Comparison of ENCODE assay signal across 11 mouse cellular contexts in genomic region chr1:92707917-92708897, GRCm38 (mm10). TPM values are rescaled to one million over a fixed set of nuclear protein-coding genes. Genes with fewer than 3 reads are reported as not detected.
DNase-seq lines count a peak whose midpoint lies in the region; ATAC-seq and TF ChIP-seq lines count a peak whose summit lies in the region.
"Had no signal": no experiment of that assay in that cellular context is flagged by ENCODE, and none has a peak within 500 bp of the region (broad histone marks: within the 10 kb centered on the region; RNA-seq: fewer than 3 reads in every experiment).

No protein-coding gene starts in this region.

- ATAC-seq in heart, postnatal 0 days (ENCODE audit: insufficient read depth, low read depth), result no peak
- 0 out of 2 replicates have a peak, but pooled peaks have one; percentile 28 for ATAC-seq in intestine, embryonic 15.5 days

- H3K4me1 ChIP-seq in heart, postnatal 0 days (ENCODE audit: control insufficient read depth, insufficient read depth), result peaks cover 22% of the 10 kb centered on the region
- peaks cover 0 to 8% of the 10 kb centered on the region in 2 experiments; a peak in 2 of 4 replicates for H3K4me1 ChIP-seq in ES-E14 (ENCODE audit: control insufficient read depth in 2 of 2, insufficient read depth in 2 of 2, low read length in 2 of 2, poor library complexity in 1 of 2)
- H3K4me1 ChIP-seq in intestine, embryonic 15.5 days (replicated peaks), result 0 out of 2 replicates have a peak, but pooled peaks cover 8% of the 10 kb centered on the region

- H3K9ac ChIP-seq in heart, postnatal 0 days (replicated peaks; ENCODE audit: low read depth, low read length), result no peak overlapping the region
- no peak overlapping the region for H3K9ac ChIP-seq in ES-E14 (ENCODE audit: insufficient read depth, low read depth, low read length, poor library complexity, severe bottlenecking)
- no peak overlapping the region for H3K9ac ChIP-seq in intestine, embryonic 15.5 days
- H3K9ac ChIP-seq: liver, embryonic 15.5 days had no signal

- H3K9me3 ChIP-seq in heart, postnatal 0 days (replicated peaks; ENCODE audit: control insufficient read depth, low read length), result no peaks in the 10 kb centered on the region
- no peaks in the 10 kb centered on the region for H3K9me3 ChIP-seq in ES-E14 (ENCODE audit: control insufficient read depth, insufficient read depth, low read depth, low read length)
- H3K9me3 ChIP-seq in intestine, embryonic 15.5 days, result no peaks in the 10 kb centered on the region
- H3K9me3 ChIP-seq: hindbrain, embryonic 10.5 days; liver, embryonic 15.5 days had no signal

- intact Hi-C loops in heart, postnatal 25 days (cut with DNase I), result no loop called here

- H3K27me3 ChIP-seq in heart, postnatal 0 days (ENCODE audit: control insufficient read depth, insufficient read depth, low read length), result no peaks in the 10 kb centered on the region
- no peaks in the 10 kb centered on the region for H3K27me3 ChIP-seq in intestine, embryonic 15.5 days (replicated peaks)
- H3K27me3 ChIP-seq: liver, embryonic 15.5 days had no signal

- in situ Hi-C loops in ES-E14 (cut with MboI; ENCODE audit: low sequenced_read_pairs in 2 of 2, unreplicated experiment in 2 of 2), result no loop called here

- no peak overlapping the region for H3K4me2 ChIP-seq in heart, postnatal 0 days (ENCODE audit: low read depth, low read length)
- H3K4me2 ChIP-seq in intestine, embryonic 15.5 days (replicated peaks), result no peak overlapping the region
- H3K4me2 ChIP-seq: liver, embryonic 15.5 days had no signal

- DNase-seq in heart, postnatal 0 days (ENCODE audit: low spot score), result no peak
- DNase-seq in heart, postnatal 25 days (ENCODE audit: low spot score), result no peak
- DNase-seq in 3T3-L1 (ENCODE audit: low read depth, low spot score) (peak; percentile 64), ES-E14 (ENCODE audit: low read depth, low spot score) (peak; percentile 56)
- no peak for DNase-seq in right cerebral cortex, postnatal 25 days
- no peak for DNase-seq in frontal cortex, postnatal 14 days (ENCODE audit: low spot score in 2 of 2)
- DNase-seq in ovary, adult 18-20 months (ENCODE audit: low spot score), result no peak
- DNase-seq: adrenal gland, postnatal 25 days had no signal

- no peak for TF ChIP-seq EP300 in heart, postnatal 0 days (IDR thresholded peaks at IDR 0.05; ENCODE audit: low read depth)

- no peak overlapping the region for H3K4me3 ChIP-seq in heart, postnatal 0 days (ENCODE audit: low read depth, low read length)
- no peak overlapping the region for H3K4me3 ChIP-seq in ES-E14 (ENCODE audit: insufficient read depth in 1 of 2, low read depth in 1 of 2, low read length in 2 of 2, poor library complexity in 1 of 2, severe bottlenecking in 1 of 2)
- no peak overlapping the region for H3K4me3 ChIP-seq in intestine, embryonic 15.5 days (replicated peaks)
- H3K4me3 ChIP-seq: hindbrain, embryonic 10.5 days; liver, embryonic 15.5 days had no signal

- no peak overlapping the region for H3K27ac ChIP-seq in heart, postnatal 0 days (ENCODE audit: low read depth)
- no peak overlapping the region for H3K27ac ChIP-seq in ES-E14 (ENCODE audit: insufficient read depth, low read depth, low read length, poor library complexity, severe bottlenecking)
- peak overlapping the region; percentile 70; the same call in 1 of the 2 replicates for H3K27ac ChIP-seq in intestine, embryonic 15.5 days
- H3K27ac ChIP-seq: hindbrain, embryonic 10.5 days; liver, embryonic 15.5 days had no signal

- peak; percentile 30 for TF ChIP-seq CTCF in heart, postnatal 0 days (IDR thresholded peaks at IDR 0.05; ENCODE audit: low read depth)

- 83% methylated on average over 19 of the region's 19 CpGs for WGBS in heart, postnatal 0 days
- 70% methylated on average over 19 of the region's 19 CpGs for WGBS in intestine, embryonic 15.5 days

- no peaks in the 10 kb centered on the region for H3K36me3 ChIP-seq in heart, postnatal 0 days (replicated peaks; ENCODE audit: control insufficient read depth, insufficient read depth, low read length)
- no peaks in the 10 kb centered on the region for H3K36me3 ChIP-seq in ES-E14 (ENCODE audit: control insufficient read depth, insufficient read depth, low read length, poor library complexity, severe bottlenecking)
- H3K36me3 ChIP-seq in intestine, embryonic 15.5 days, result no peaks in the 10 kb centered on the region
- H3K36me3 ChIP-seq: hindbrain, embryonic 10.5 days; liver, embryonic 15.5 days had no signal

TF ChIP-seq in ES-E14, 5 proteins besides CTCF, POLR2A, EP300 and RAD21:
- TF ChIP-seq MAFK (IDR thresholded peaks at IDR 0.05; ENCODE audit: insufficient read depth, low read depth, low read length) (no peak), CHD2 (IDR thresholded peaks at IDR 0.05; ENCODE audit: low read depth, low read length) (no peak), ZC3H11A (IDR thresholded peaks at IDR 0.05; ENCODE audit: borderline replicate concordance, low read depth, low read length) (peak; percentile 40; the same call in 1 of the 2 replicates), ZNF384 (IDR thresholded peaks at IDR 0.05; ENCODE audit: low read depth, low read length) (no peak), HCFC1 (IDR thresholded peaks at IDR 0.05; ENCODE audit: borderline replicate concordance, insufficient read depth, low read length) (no peak)

RNA-seq across cellular contexts. Expression of gene Otos, which starts 59.6 kb away (rescaled TPM):
- 0.08 TPM in 1 of 2 replicates, not detected in the other for total RNA-seq in heart, postnatal 0 days (2014; rRNA removed; ENCODE audit: low replicate concordance)
- polyA plus RNA-seq in heart, postnatal 0 days (2015; fragmentation: Nextera tagmentation; extraction: Ambion mirVana), result not detected in 2 replicates
- not detected for total RNA-seq in heart, postnatal 25 days (2021)
- total RNA-seq in ES-E14 (2012; rRNA removed), result 0.26 TPM in 1 of 2 replicates, not detected in the other
- 0.15 and 0.18 TPM in 2 replicates for polyA plus RNA-seq in intestine, embryonic 15.5 days (2015; fragmentation: Nextera tagmentation; extraction: Ambion mirVana)
- total RNA-seq: adrenal gland, postnatal 25 days had no signal

Comparison
In these comparisons a context has a peak if more than half of its experiments do, and no peak if none do; other contexts are left out.
1. DNase-seq: peak in 3T3-L1 (single experiment) and ES-E14 (single experiment); none in heart, postnatal 0 days (single experiment), heart, postnatal 25 days (single experiment), right cerebral cortex, postnatal 25 days (single experiment), frontal cortex, postnatal 14 days (0 of 2) and ovary, adult 18-20 months (single experiment).